Comparison of ENCODE assay signal across 7 mouse cellular contexts in genomic region chr19:37077258-37077657, GRCm38 (mm10).
DNase-seq lines count a peak whose midpoint lies in the region; ATAC-seq and TF ChIP-seq lines count a peak whose summit lies in the region.
"Not testable (repeated sequence)": the region's sequence is repeated elsewhere in the genome, so short reads cannot be mapped to it uniquely, and the experiment has no call there.

No protein-coding gene starts in this region.

- not testable (repeated sequence) for H3K4me2 ChIP-seq in heart, postnatal 0 days (ENCODE audit: low read depth, low read length)

- H3K9ac ChIP-seq in heart, postnatal 0 days (replicated peaks; ENCODE audit: low read depth, low read length), result not testable (repeated sequence)

- not testable (repeated sequence) for H3K36me3 ChIP-seq in heart, postnatal 0 days (replicated peaks; ENCODE audit: control insufficient read depth, insufficient read depth, low read length)

- WGBS in cerebellum, adult 2 months, result 6% methylated on average over 4 of the region's 4 CpGs
- 48% methylated on average over 4 of the region's 4 CpGs for WGBS in heart, postnatal 0 days

- H3K4me3 ChIP-seq in cerebellum, adult 2 months (replicated peaks; ENCODE audit: insufficient read depth, low read depth, low read length); heart, postnatal 0 days (ENCODE audit: low read depth, low read length): not testable (repeated sequence)

- peak; percentile 94 for DNase-seq in brain, adult 2 months (ENCODE audit: low read depth, low spot score)
- DNase-seq in cerebellum, adult 2 months, result peak; percentile 77 to 88
- peak; percentile 76 to 77 for DNase-seq in cerebellum, postnatal 25 days
- DNase-seq in gastrocnemius, postnatal 25 days, result peak; percentile 59
- not testable (repeated sequence) for DNase-seq in heart, postnatal 0 days (ENCODE audit: low spot score)
- DNase-seq in kidney, postnatal 14 days, result peak; percentile 29
- peak; percentile 28 for DNase-seq in lung, postnatal 25 days (ENCODE audit: low spot score)

- not testable (repeated sequence) for ATAC-seq in heart, postnatal 0 days (ENCODE audit: insufficient read depth, low read depth)

- not testable (repeated sequence) for H3K9me3 ChIP-seq in heart, postnatal 0 days (replicated peaks; ENCODE audit: control insufficient read depth, low read length)

- not testable (repeated sequence) for TF ChIP-seq POLR2A in cerebellum, adult 2 months (IDR thresholded peaks at IDR 0.05; ENCODE audit: borderline replicate concordance, insufficient read depth, low read length)

- H3K4me1 ChIP-seq in cerebellum, adult 2 months (ENCODE audit: control insufficient read depth, insufficient read depth, low read length), result peaks cover 31% of the 10 kb centered on the region
- peaks cover 59% of the 10 kb centered on the region for H3K4me1 ChIP-seq in heart, postnatal 0 days (ENCODE audit: control insufficient read depth, insufficient read depth)

- not testable (repeated sequence) for TF ChIP-seq CTCF in cerebellum, adult 2 months (IDR thresholded peaks at IDR 0.05; ENCODE audit: borderline replicate concordance, insufficient read depth, low read depth, low read length); heart, postnatal 0 days (IDR thresholded peaks at IDR 0.05; ENCODE audit: low read depth)

- TF ChIP-seq EP300 in heart, postnatal 0 days (IDR thresholded peaks at IDR 0.05; ENCODE audit: low read depth), result not testable (repeated sequence)

- H3K27ac ChIP-seq in cerebellum, adult 2 months (ENCODE audit: insufficient read depth, low read length), result peak overlapping the region; percentile 5; the same call in 1 of the 2 replicates
- peak overlapping the region; percentile 82 for H3K27ac ChIP-seq in heart, postnatal 0 days (ENCODE audit: low read depth)

- H3K27me3 ChIP-seq in cerebellum, adult 2 months (ENCODE audit: control insufficient read depth, insufficient read depth, low read length); heart, postnatal 0 days (ENCODE audit: control insufficient read depth, insufficient read depth, low read length): not testable (repeated sequence)
